Mouse (Mus musculus) small intestine, adult 2 months (tissue): ENCODE measurements at regions not wholly inside any gene's neighbourhood (a gene's known extent, or its start where the extent isn't known, plus 50 kb on each side); places are given as distances from the start of the nearest gene placed in this dataset.

Source experiments
- CTCF ChIP-seq: fragments of 200-500 bp; IDR thresholded peaks from 2 replicates; pipeline ENCODE4 v1.5.1; 2012; ENCODE audit warnings: low read depth, mild to moderate bottlenecking, control low read depth, inconsistent platforms, low read length, moderate library complexity, mixed read lengths; ENCODE audit not compliant: insufficient replicate concordance, insufficient read length; ENCODE audit errors: extremely low read depth
- POLR2A ChIP-seq: fragments of 200-500 bp; IDR thresholded peaks from 2 replicates; pipeline ENCODE4 v1.6.1; 2012; ENCODE audit warnings: low read depth, mild to moderate bottlenecking, control low read depth, inconsistent platforms, low read length, moderate library complexity

DNA sequence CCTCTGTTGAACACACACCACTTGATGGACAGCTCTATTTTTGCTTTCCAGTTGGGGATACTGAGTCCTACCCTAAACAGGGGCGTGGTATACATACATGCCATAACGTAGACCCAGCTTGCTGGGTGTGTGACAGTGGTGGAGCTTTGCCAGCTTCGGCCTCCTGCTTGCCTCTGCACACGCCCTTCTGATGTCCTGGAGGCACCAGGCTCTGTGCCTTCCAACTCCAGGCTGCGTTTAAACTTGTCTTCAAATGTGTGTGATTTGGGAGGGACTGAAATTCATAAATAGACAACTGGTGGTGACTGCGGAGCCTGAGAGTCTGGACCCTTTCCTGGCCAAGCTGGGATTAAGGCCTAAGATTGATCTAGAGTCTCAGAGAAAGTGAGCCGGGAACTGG is 56.9 kb upstream of the Slc38a2 start:
- TF ChIP-seq POLR2A: no peak
- no peak for TF ChIP-seq CTCF
